Mouse (Mus musculus) neural tube, embryonic 15.5 days (tissue): Measurements from ENCODE around the gene Nipsnap3b. TPM values are rescaled to one million over a fixed set of nuclear protein-coding genes. Genes with fewer than 3 reads are reported as not detected.

Experiments used
- ATAC-seq: fragments of 200-750 bp; cut with Nextera tagmentation; 2 replicates; pipeline ENCODE4 v1.8.0; 2017; ENCODE audit warnings: mild to moderate bottlenecking, moderate TSS enrichment, moderate library complexity; ENCODE audit not compliant: low FRiP score
- H3K27ac ChIP-seq: fragments of 300-500 bp; sonication (generic); replicated peaks from 2 replicates; pipeline ENCODE4 v1.5.1; 2015; ENCODE audit warnings: mild to moderate bottlenecking, inconsistent platforms
- H3K27me3 ChIP-seq: fragments of 300-500 bp; sonication (generic); replicated peaks from 2 replicates; pipeline ENCODE4 v1.6.1; 2015; ENCODE audit warnings: inconsistent platforms
- H3K36me3 ChIP-seq: fragments of 300-500 bp; sonication (generic); 2 replicates; pipeline ENCODE4 v1.6.1; 2015; ENCODE audit warnings: inconsistent platforms
- H3K4me1 ChIP-seq: fragments of 300-500 bp; sonication (generic); 2 replicates; pipeline ENCODE4 v1.6.1; 2015; ENCODE audit warnings: inconsistent platforms
- H3K4me2 ChIP-seq: fragments of 300-500 bp; sonication (generic); 2 replicates; pipeline ENCODE4 v1.6.1; 2015; ENCODE audit warnings: inconsistent platforms, mild to moderate bottlenecking, moderate library complexity
- H3K4me3 ChIP-seq: fragments of 300-500 bp; sonication (generic); replicated peaks from 2 replicates; pipeline ENCODE4 v1.5.1; 2015; ENCODE audit warnings: mild to moderate bottlenecking, inconsistent platforms
- H3K9ac ChIP-seq: fragments of 300-500 bp; sonication (generic); replicated peaks from 2 replicates; pipeline ENCODE4 v1.6.1; 2015; ENCODE audit warnings: mild to moderate bottlenecking, inconsistent platforms
- H3K9me3 ChIP-seq: fragments of 300-500 bp; sonication (generic); replicated peaks from 2 replicates; pipeline ENCODE4 v1.6.1; 2016; ENCODE audit warnings: inconsistent platforms
- WGBS: fragments of 180-500 bp; shearing (Covaris S2); methylation state at CpG from one replicate; pipeline ENCODE4 v1.1.7; 2015; ENCODE audit warnings: mixed read lengths; 5-methylcytosine and 5-hydroxymethylcytosine counted together
- polyA plus RNA-seq: library from polyadenylated mRNA; unstranded; fragments of >200 nt; fragmentation: Nextera tagmentation; extraction: Ambion mirVana; gene quantifications from 2 replicates; pipeline ENCODE4 v1.2.1, GENCODE M21; 2015

Nipsnap3b gene
- polyA plus RNA-seq, 1 experiment from 2014 or later: 189 TPM

DNA sequence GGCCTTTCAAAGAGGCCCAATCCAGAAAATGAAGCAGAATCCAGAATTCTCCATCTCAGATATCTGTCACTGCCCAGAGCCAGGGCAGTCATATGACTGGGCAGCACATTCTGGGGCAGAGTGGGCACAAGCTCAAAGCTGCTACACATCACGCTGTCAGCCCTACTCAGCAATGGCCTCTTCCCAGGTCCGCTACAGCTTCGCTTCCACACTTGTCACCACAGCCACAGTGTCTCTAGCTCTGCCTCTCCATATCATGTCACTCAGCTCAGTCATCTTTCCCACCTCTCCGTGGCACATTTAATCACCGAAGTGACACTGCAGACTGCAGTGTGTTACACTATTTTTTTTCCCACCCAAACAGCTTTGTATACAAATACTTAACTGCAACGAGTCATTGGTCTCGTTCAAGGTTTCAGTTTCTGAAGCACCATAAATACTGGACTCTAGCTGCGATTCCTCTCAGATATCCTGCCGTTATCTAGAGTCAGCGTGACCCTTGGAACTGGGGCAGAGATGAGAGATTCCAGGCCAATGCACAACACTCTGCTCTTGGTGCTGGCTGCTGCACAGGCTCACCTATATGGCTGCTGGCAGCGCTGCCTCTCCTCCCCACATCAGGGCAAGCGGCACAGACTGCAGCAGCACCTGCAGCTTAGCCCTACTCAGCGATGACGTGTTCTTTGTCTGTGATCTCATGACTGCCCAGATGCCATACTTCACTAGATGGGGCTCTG, 11.7 kb downstream of the Nipsnap3b start:
- Histone ChIP-seq H3K4me2 (no peak overlapping the region), H3K9me3 (no peaks in the 10 kb centered on the region)
- no peak for ATAC-seq

DNA sequence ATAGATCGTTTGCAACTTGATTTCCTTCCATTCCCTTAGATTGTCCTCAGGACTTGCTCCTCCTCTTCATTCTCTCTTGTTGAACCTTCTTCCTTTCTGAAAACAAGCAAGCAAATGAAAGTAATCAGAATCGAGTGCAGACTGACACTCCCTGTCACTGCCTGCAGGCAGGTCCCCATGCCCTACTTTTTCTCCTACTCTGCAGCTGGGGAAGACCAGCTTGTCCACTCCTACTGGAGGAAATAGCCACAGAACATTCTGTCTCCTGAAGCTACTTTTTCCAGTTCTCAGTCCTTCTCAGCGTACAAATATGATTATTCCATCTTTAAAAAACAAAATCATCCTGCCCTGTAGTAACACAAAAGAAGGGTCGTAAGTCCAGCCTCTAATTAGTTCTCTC, 12.7 kb downstream of the Nipsnap3b start:
- ATAC-seq: no peak
- Histone ChIP-seq H3K4me3 (no peak overlapping the region), H3K27ac (no peak overlapping the region), H3K9ac (no peak overlapping the region), H3K9me3 (no peaks in the 10 kb centered on the region), H3K36me3 (peaks cover 33% of the 10 kb centered on the region), H3K27me3 (no peaks in the 10 kb centered on the region), H3K4me1 (no peaks in the 10 kb centered on the region), H3K4me2 (no peak overlapping the region)
- WGBS: 83% methylated on average over 4 of the region's 4 CpGs

More for the DNA sequence above, 11.7 kb downstream of the Nipsnap3b start:
- Histone ChIP-seq H3K27me3 (no peaks in the 10 kb centered on the region), H3K27ac (no peak overlapping the region), H3K4me1 (no peaks in the 10 kb centered on the region), H3K4me3 (no peak overlapping the region), H3K9ac (no peak overlapping the region), H3K36me3 (peaks cover 36% of the 10 kb centered on the region)
- 96% methylated on average over 14 of the region's 14 CpGs for WGBS

GRCm38 (mm10) chr4:53027811-53028210, 16.1 kb downstream of the Nipsnap3b start:
- H3K4me3 ChIP-seq: no peak overlapping the region
- no peak for ATAC-seq
- no peak overlapping the region for H3K9ac ChIP-seq
- no peaks in the 10 kb centered on the region for H3K4me1 ChIP-seq
- WGBS: 90% methylated on average over 3 of the region's 3 CpGs
- H3K27ac ChIP-seq: no peak overlapping the region
- H3K9me3 ChIP-seq: no peaks in the 10 kb centered on the region
- H3K36me3 ChIP-seq: peaks cover 18% of the 10 kb centered on the region
- H3K27me3 ChIP-seq: no peaks in the 10 kb centered on the region
- H3K4me2 ChIP-seq: no peak overlapping the region

GRCm38 (mm10) chr4:53030326-53030948, 18.8 kb downstream of the Nipsnap3b start:
- Histone ChIP-seq H3K36me3 (peaks cover 2% of the 10 kb centered on the region; the same call in 1 of the 2 replicates), H3K4me1 (no peaks in the 10 kb centered on the region), H3K9me3 (no peaks in the 10 kb centered on the region), H3K27me3 (no peaks in the 10 kb centered on the region), H3K4me3 (no peak overlapping the region), H3K27ac (no peak overlapping the region), H3K9ac (no peak overlapping the region), H3K4me2 (no peak overlapping the region)
- WGBS: 10% methylated on average over 8 of the region's 8 CpGs
- ATAC-seq: peak; percentile 31; the same call in 1 of the 2 replicates

GRCm38 (mm10) chr4:53043819-53044218, 32.1 kb downstream of the Nipsnap3b start:
- H3K27ac ChIP-seq: no peak overlapping the region
- no peak overlapping the region for H3K9ac ChIP-seq
- 86% methylated on average over 8 of the region's 8 CpGs for WGBS
- H3K4me3 ChIP-seq: no peak overlapping the region
- H3K36me3 ChIP-seq: 0 out of 2 replicates have a peak, but pooled peaks cover 2% of the 10 kb centered on the region
- H3K9me3 ChIP-seq: no peaks in the 10 kb centered on the region
- ATAC-seq: no peak
- H3K4me1 ChIP-seq: peaks cover 9% of the 10 kb centered on the region; the same call in 1 of the 2 replicates
- no peak overlapping the region for H3K4me2 ChIP-seq
- no peaks in the 10 kb centered on the region for H3K27me3 ChIP-seq

GRCm38 (mm10) chr4:53045807-53046206, 34.1 kb downstream of the Nipsnap3b start:
- Histone ChIP-seq H3K27ac (peak overlapping the region; percentile 33; the same call in 1 of the 2 replicates), H3K36me3 (0 out of 2 replicates have a peak, but pooled peaks cover 2% of the 10 kb centered on the region), H3K9me3 (no peaks in the 10 kb centered on the region), H3K4me2 (no peak overlapping the region), H3K4me3 (no peak overlapping the region), H3K4me1 (peaks cover 9% of the 10 kb centered on the region; the same call in 1 of the 2 replicates), H3K9ac (no peak overlapping the region), H3K27me3 (no peaks in the 10 kb centered on the region)
- peak; percentile 46; the same call in 1 of the 2 replicates for ATAC-seq
- 73% methylated on average over 7 of the region's 7 CpGs for WGBS

GRCm38 (mm10) chr4:53046238-53047022, 34.8 kb downstream of the Nipsnap3b start:
- WGBS: 43% methylated on average over 9 of the region's 9 CpGs
- H3K4me3 ChIP-seq: no peak overlapping the region
- H3K4me2 ChIP-seq: no peak overlapping the region
- H3K36me3 ChIP-seq: peaks cover 5% of the 10 kb centered on the region; the same call in 1 of the 2 replicates
- peak overlapping the region; percentile 60 for H3K27ac ChIP-seq
- no peak overlapping the region for H3K9ac ChIP-seq
- ATAC-seq: peak; percentile 73; the same call in 1 of the 2 replicates
- H3K27me3 ChIP-seq: no peaks in the 10 kb centered on the region
- peaks cover 9% of the 10 kb centered on the region; the same call in 1 of the 2 replicates for H3K4me1 ChIP-seq
- no peaks in the 10 kb centered on the region for H3K9me3 ChIP-seq

GRCm38 (mm10) chr4:53062301-53063008, 50.8 kb downstream of the Nipsnap3b start:
- Histone ChIP-seq H3K36me3 (peaks cover 18% of the 10 kb centered on the region), H3K4me2 (no peak overlapping the region), H3K27ac (no peak overlapping the region), H3K9me3 (no peaks in the 10 kb centered on the region; the same call in 1 of the 2 replicates), H3K4me1 (no peaks in the 10 kb centered on the region), H3K27me3 (no peaks in the 10 kb centered on the region), H3K9ac (no peak overlapping the region), H3K4me3 (no peak overlapping the region)
- WGBS: 91% methylated on average over 7 of the region's 7 CpGs
- ATAC-seq: no peak

Other genes starting within 250 kb of the Nipsnap3b start
- gene Olfr275, start 197.3 kb upstream of the Nipsnap3b start, polyA plus RNA-seq: 0.08 TPM in 1 of 2 replicates, not detected in the other
- not detected in 2 replicates for gene Olfr273, start 152.6 kb upstream of the Nipsnap3b start, polyA plus RNA-seq
- not detected in 2 replicates for gene Olfr272, start 92.7 kb upstream of the Nipsnap3b start, polyA plus RNA-seq
- gene Olfr270, start 47.3 kb upstream of the Nipsnap3b start, polyA plus RNA-seq: not detected in 2 replicates
- not detected in 2 replicates for gene Nipsnap3a, start 22.6 kb upstream of the Nipsnap3b start, polyA plus RNA-seq
- 8.8 and 9.0 TPM in 2 replicates for gene Abca1, start 148.0 kb downstream of the Nipsnap3b start, polyA plus RNA-seq